Mouse (Mus musculus): ENCODE data around the gene Dmrtb1. TPM values are rescaled to one million over a fixed set of nuclear protein-coding genes. Genes with fewer than 3 reads are reported as not detected.
A peak's percentile ranks its signal among the peaks of the same experiment; 100 is the strongest.

Gene Dmrtb1
- total RNA-seq (2012; rRNA removed) = 1.7 and 2.2 TPM in 2 replicates

- in situ Hi-C loops (cut with MboI; ENCODE audit: low sequenced_read_pairs in 2 of 2, unreplicated experiment in 2 of 2) = no loop called here
- no peak within 1 kb of the TSS for H3K27ac ChIP-seq (ENCODE audit: insufficient read depth, low read depth, low read length, poor library complexity, severe bottlenecking)
- no peak for TF ChIP-seq HCFC1 (IDR thresholded peaks at IDR 0.05; ENCODE audit: borderline replicate concordance, insufficient read depth, low read length)
- TF ChIP-seq ZNF384 (IDR thresholded peaks at IDR 0.05; ENCODE audit: low read depth, low read length) = 0 out of 2 replicates have a peak, but pooled peaks have one; percentile 64
- no peak for TF ChIP-seq ZC3H11A (IDR thresholded peaks at IDR 0.05; ENCODE audit: borderline replicate concordance, low read depth, low read length)
- H3K9ac ChIP-seq (ENCODE audit: insufficient read depth, low read depth, low read length, poor library complexity, severe bottlenecking) = peak within 1 kb of the TSS; percentile 33
- no peak for DNase-seq (ENCODE audit: low read depth, low spot score)
- no peaks in the 10 kb centered on the region for H3K36me3 ChIP-seq (ENCODE audit: control insufficient read depth, insufficient read depth, low read length, poor library complexity, severe bottlenecking)
- peaks cover 0 to 13% of the 10 kb centered on the region in 2 experiments; a peak in 3 of 4 replicates for H3K4me1 ChIP-seq (ENCODE audit: control insufficient read depth in 2 of 2, insufficient read depth in 2 of 2, low read length in 2 of 2, poor library complexity in 1 of 2)
- peak within 1 kb of the TSS; percentile 55 to 60 for H3K4me3 ChIP-seq (ENCODE audit: insufficient read depth in 1 of 2, low read depth in 1 of 2, low read length in 2 of 2, poor library complexity in 1 of 2, severe bottlenecking in 1 of 2)
- no peaks in the 10 kb centered on the region for H3K9me3 ChIP-seq (ENCODE audit: control insufficient read depth, insufficient read depth, low read depth, low read length)
Observed at GRCm38 (mm10) chr4:107684130-107684529, at the start of gene Dmrtb1. Gene Dmrtb1, minus strand, starts transcription at chr4:107684230.

GRCm38 (mm10) chr4:107733603-107734002 is 49.6 kb upstream of the Dmrtb1 start:
- DNase-seq (ENCODE audit: low read depth, low spot score) = no peak
- TF ChIP-seq ZC3H11A (IDR thresholded peaks at IDR 0.05; ENCODE audit: borderline replicate concordance, low read depth, low read length) = no peak
- TF ChIP-seq MAFK (IDR thresholded peaks at IDR 0.05; ENCODE audit: insufficient read depth, low read depth, low read length) = no peak
- TF ChIP-seq HCFC1 (IDR thresholded peaks at IDR 0.05; ENCODE audit: borderline replicate concordance, insufficient read depth, low read length) = no peak
- no peak for TF ChIP-seq ZNF384 (IDR thresholded peaks at IDR 0.05; ENCODE audit: low read depth, low read length)
- TF ChIP-seq CHD2 (IDR thresholded peaks at IDR 0.05; ENCODE audit: low read depth, low read length) = no peak
- no peak overlapping the region for H3K27ac ChIP-seq (ENCODE audit: insufficient read depth, low read depth, low read length, poor library complexity, severe bottlenecking)
- no peak overlapping the region for H3K4me3 ChIP-seq (ENCODE audit: insufficient read depth in 1 of 2, low read depth in 1 of 2, low read length in 2 of 2, poor library complexity in 1 of 2, severe bottlenecking in 1 of 2)
- H3K9ac ChIP-seq (ENCODE audit: insufficient read depth, low read depth, low read length, poor library complexity, severe bottlenecking) = no peak overlapping the region
- no peaks in the 10 kb centered on the region for H3K36me3 ChIP-seq (ENCODE audit: control insufficient read depth, insufficient read depth, low read length, poor library complexity, severe bottlenecking)
- in situ Hi-C loops (cut with MboI; ENCODE audit: low sequenced_read_pairs in 2 of 2, unreplicated experiment in 2 of 2) = loop anchor here in 1 of 2 experiments (10.0 kb wide), 1 partner anchor 111 kb away; no protein-coding TSS in a partner anchor
- H3K9me3 ChIP-seq (ENCODE audit: control insufficient read depth, insufficient read depth, low read depth, low read length) = no peaks in the 10 kb centered on the region
- peaks cover 0 to 27% of the 10 kb centered on the region in 2 experiments; a peak in 2 of 4 replicates for H3K4me1 ChIP-seq (ENCODE audit: control insufficient read depth in 2 of 2, insufficient read depth in 2 of 2, low read length in 2 of 2, poor library complexity in 1 of 2)

GRCm38 (mm10) chr4:107732624-107733023 is 48.6 kb upstream of the Dmrtb1 start:
- TF ChIP-seq CHD2 (IDR thresholded peaks at IDR 0.05; ENCODE audit: low read depth, low read length) (no peak), ZC3H11A (IDR thresholded peaks at IDR 0.05; ENCODE audit: borderline replicate concordance, low read depth, low read length) (no peak), HCFC1 (IDR thresholded peaks at IDR 0.05; ENCODE audit: borderline replicate concordance, insufficient read depth, low read length) (no peak), ZNF384 (IDR thresholded peaks at IDR 0.05; ENCODE audit: low read depth, low read length) (no peak), MAFK (IDR thresholded peaks at IDR 0.05; ENCODE audit: insufficient read depth, low read depth, low read length) (no peak)
- Histone ChIP-seq H3K36me3 (ENCODE audit: control insufficient read depth, insufficient read depth, low read length, poor library complexity, severe bottlenecking) (no peaks in the 10 kb centered on the region), H3K9ac (ENCODE audit: insufficient read depth, low read depth, low read length, poor library complexity, severe bottlenecking) (no peak overlapping the region), H3K9me3 (ENCODE audit: control insufficient read depth, insufficient read depth, low read depth, low read length) (no peaks in the 10 kb centered on the region), H3K4me3 (ENCODE audit: insufficient read depth in 1 of 2, low read depth in 1 of 2, low read length in 2 of 2, poor library complexity in 1 of 2, severe bottlenecking in 1 of 2) (no peak overlapping the region), H3K27ac (ENCODE audit: insufficient read depth, low read depth, low read length, poor library complexity, severe bottlenecking) (no peak overlapping the region), H3K4me1 (ENCODE audit: control insufficient read depth in 2 of 2, insufficient read depth in 2 of 2, low read length in 2 of 2, poor library complexity in 1 of 2) (peaks cover 0 to 27% of the 10 kb centered on the region in 2 experiments; a peak in 2 of 4 replicates)
- in situ Hi-C loops (cut with MboI; ENCODE audit: low sequenced_read_pairs in 2 of 2, unreplicated experiment in 2 of 2) = loop anchor here in 1 of 2 experiments (10.0 kb wide), 1 partner anchor 112 kb away; no protein-coding TSS in a partner anchor
- DNase-seq (ENCODE audit: low read depth, low spot score) = no peak

GRCm38 (mm10) chr4:107732182-107732581 is 48.2 kb upstream of the Dmrtb1 start:
- in situ Hi-C loops (cut with MboI; ENCODE audit: low sequenced_read_pairs in 2 of 2, unreplicated experiment in 2 of 2) = loop anchor here in 1 of 2 experiments (10.0 kb wide), 1 partner anchor 113 kb away; no protein-coding TSS in a partner anchor

More at GRCm38 (mm10) chr4:107732182-107732581, 48.2 kb upstream of the Dmrtb1 start:
- H3K9me3 ChIP-seq (ENCODE audit: control insufficient read depth, insufficient read depth, low read depth, low read length) = no peaks in the 10 kb centered on the region
- no peak overlapping the region for H3K4me3 ChIP-seq (ENCODE audit: insufficient read depth in 1 of 2, low read depth in 1 of 2, low read length in 2 of 2, poor library complexity in 1 of 2, severe bottlenecking in 1 of 2)
- H3K36me3 ChIP-seq (ENCODE audit: control insufficient read depth, insufficient read depth, low read length, poor library complexity, severe bottlenecking) = no peaks in the 10 kb centered on the region
- no peak overlapping the region for H3K27ac ChIP-seq (ENCODE audit: insufficient read depth, low read depth, low read length, poor library complexity, severe bottlenecking)
- no peak for DNase-seq (ENCODE audit: low read depth, low spot score)
- H3K9ac ChIP-seq (ENCODE audit: insufficient read depth, low read depth, low read length, poor library complexity, severe bottlenecking) = no peak overlapping the region
- no peak for TF ChIP-seq HCFC1 (IDR thresholded peaks at IDR 0.05; ENCODE audit: borderline replicate concordance, insufficient read depth, low read length)
- TF ChIP-seq ZC3H11A (IDR thresholded peaks at IDR 0.05; ENCODE audit: borderline replicate concordance, low read depth, low read length) = no peak
- TF ChIP-seq CHD2 (IDR thresholded peaks at IDR 0.05; ENCODE audit: low read depth, low read length) = no peak
- TF ChIP-seq MAFK (IDR thresholded peaks at IDR 0.05; ENCODE audit: insufficient read depth, low read depth, low read length) = no peak
- no peak for TF ChIP-seq ZNF384 (IDR thresholded peaks at IDR 0.05; ENCODE audit: low read depth, low read length)
- H3K4me1 ChIP-seq (ENCODE audit: control insufficient read depth in 2 of 2, insufficient read depth in 2 of 2, low read length in 2 of 2, poor library complexity in 1 of 2) = peaks cover 0 to 27% of the 10 kb centered on the region in 2 experiments; a peak in 2 of 4 replicates

Data from ES-E14 (cell line).